Mouse (Mus musculus) bone marrow macrophage, adult 2 months (primary cell): Measurements from ENCODE around the gene Lpar3. TPM values are rescaled to one million over a fixed set of nuclear protein-coding genes. Genes with fewer than 3 reads are reported as not detected.

Experiments used
- H3K27ac ChIP-seq: 2 replicates; pipeline ENCODE4 v1.5.1; 2012; ENCODE audit warnings: low read depth, low read length; ENCODE audit not compliant: insufficient read depth
- H3K4me1 ChIP-seq: 2 replicates; pipeline ENCODE4 v1.6.1; 2012; ENCODE audit warnings: low read length; ENCODE audit not compliant: control insufficient read depth, insufficient read depth
- H3K4me3 ChIP-seq: 2 replicates; pipeline ENCODE4 v1.5.1; 2012; ENCODE audit warnings: mild to moderate bottlenecking, low read length, moderate library complexity; ENCODE audit not compliant: insufficient read depth
- CTCF ChIP-seq: IDR thresholded peaks from 2 replicates; pipeline ENCODE4 v1.5.1; 2012; ENCODE audit warnings: low read depth, mild to moderate bottlenecking, low read length, moderate library complexity
- POLR2A ChIP-seq: IDR thresholded peaks from 2 replicates; pipeline ENCODE4 v1.6.1; 2012; ENCODE audit warnings: mild to moderate bottlenecking, low read depth, low read length, borderline replicate concordance
- polyA plus RNA-seq: library from polyadenylated mRNA; stranded (reverse); fragments of >200 nt; gene quantifications from 2 replicates; pipeline ENCODE4 v1.2.4, GENCODE M21; 2012; ENCODE audit not compliant: missing spikeins, insufficient read depth, insufficient read length

Gene Lpar3
- polyA plus RNA-seq, 1 experiment = not detected

DNA sequence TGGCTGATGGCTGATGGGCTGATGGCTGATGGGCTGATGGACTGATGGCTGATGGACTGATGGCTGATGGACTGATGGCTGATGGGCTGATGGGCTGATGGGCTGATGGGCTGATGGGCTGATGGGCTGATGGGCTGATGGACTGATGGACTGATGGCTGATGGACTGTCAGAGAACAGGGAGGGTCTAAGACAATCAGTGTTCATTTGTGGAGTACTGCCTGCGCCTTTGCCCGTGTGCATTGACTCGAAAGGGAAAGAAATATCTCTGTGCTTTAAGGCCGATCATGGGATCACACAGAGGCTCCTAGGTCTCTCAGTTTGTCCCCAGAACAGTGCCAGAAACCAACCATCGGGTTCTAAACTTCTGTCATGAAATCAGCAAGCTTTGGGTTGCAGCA lies 34.4 kb downstream of the Lpar3 start:
- TF ChIP-seq POLR2A (no peak), CTCF (no peak)
- Histone ChIP-seq H3K4me3 (no peak overlapping the region), H3K27ac (no peak overlapping the region), H3K4me1 (peaks cover 11% of the 10 kb centered on the region)

DNA sequence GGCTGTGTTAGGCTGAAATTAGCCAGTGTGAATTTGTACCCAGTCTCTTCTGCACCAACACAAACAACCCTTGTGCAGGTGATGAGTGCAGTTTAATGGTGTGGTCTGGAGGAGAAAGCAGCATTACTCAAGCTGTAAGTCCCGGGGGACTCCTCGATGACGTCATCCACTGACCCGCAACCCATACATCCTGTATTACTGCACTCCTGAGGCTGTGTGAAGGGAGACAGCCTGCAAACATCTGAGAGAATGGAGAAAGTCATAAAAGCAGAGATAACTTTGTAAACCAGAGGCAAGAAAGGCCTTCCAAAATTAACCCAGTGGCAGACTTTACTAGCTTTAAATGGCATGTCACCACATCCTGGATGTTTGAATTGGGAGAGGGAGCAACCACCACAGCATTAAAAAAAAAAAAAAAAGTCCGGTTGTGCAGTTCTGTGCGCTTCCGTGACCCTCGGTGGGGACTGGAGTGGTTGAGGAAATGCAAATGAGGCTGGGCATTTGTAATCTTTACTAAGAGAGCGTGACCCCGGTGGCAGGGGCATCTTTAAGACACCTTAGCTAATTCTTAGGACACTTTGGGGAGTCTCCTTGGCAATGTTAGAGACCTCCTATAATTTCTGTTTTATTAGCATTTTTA lies 36.8 kb downstream of the Lpar3 start:
- H3K27ac ChIP-seq = no peak overlapping the region
- peaks cover 5% of the 10 kb centered on the region; the same call in 1 of the 2 replicates for H3K4me1 ChIP-seq
- no peak for TF ChIP-seq CTCF
- no peak for TF ChIP-seq POLR2A
- H3K4me3 ChIP-seq = no peak overlapping the region

DNA sequence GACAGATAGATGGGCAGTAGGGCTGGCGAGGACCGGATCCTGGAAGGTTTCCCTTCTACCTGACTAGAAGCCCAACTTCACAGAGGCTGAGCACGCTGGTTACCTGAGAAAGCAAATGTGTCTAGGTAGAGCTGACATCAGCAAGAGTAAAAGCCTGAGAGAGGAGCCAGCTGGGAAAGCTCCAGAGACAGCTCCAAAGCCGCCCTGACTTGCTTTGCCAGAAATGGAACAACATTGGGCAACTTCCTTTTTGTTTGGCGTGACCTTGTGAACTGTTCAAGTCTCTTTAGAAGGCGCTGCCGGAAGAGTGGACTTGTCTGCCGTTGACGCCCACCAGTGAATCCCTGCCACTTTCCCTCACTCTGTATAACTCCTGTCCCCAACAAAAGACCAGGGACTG lies 39.4 kb downstream of the Lpar3 start:
- no peak overlapping the region for H3K27ac ChIP-seq
- TF ChIP-seq POLR2A (no peak), CTCF (no peak)
- no peak overlapping the region for H3K4me3 ChIP-seq
- H3K4me1 ChIP-seq = peaks cover 5% of the 10 kb centered on the region; the same call in 1 of the 2 replicates

DNA sequence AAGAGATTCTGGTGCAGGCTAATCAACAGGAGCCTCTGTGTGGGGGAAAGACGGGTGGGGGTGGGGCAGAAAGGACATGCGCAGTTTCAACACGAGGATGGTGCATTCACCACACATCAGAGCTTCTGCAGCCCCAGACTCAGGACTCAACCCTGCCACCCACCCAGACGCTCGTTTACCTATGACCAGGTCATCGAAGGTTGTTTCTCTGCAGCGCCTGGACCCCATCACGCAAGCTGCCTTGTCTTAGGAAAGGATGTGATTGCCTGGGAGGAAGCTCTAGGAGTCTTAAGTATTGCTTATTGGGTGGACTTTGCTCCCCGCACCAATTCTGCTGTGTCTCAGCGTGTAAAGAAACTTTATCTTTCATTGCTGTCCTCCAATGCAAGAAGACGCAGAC lies 40.1 kb downstream of the Lpar3 start:
- no peak overlapping the region for H3K4me3 ChIP-seq
- TF ChIP-seq CTCF (no peak), POLR2A (no peak)
- H3K27ac ChIP-seq = no peak overlapping the region
- H3K4me1 ChIP-seq = peaks cover 5% of the 10 kb centered on the region; the same call in 1 of the 2 replicates

DNA sequence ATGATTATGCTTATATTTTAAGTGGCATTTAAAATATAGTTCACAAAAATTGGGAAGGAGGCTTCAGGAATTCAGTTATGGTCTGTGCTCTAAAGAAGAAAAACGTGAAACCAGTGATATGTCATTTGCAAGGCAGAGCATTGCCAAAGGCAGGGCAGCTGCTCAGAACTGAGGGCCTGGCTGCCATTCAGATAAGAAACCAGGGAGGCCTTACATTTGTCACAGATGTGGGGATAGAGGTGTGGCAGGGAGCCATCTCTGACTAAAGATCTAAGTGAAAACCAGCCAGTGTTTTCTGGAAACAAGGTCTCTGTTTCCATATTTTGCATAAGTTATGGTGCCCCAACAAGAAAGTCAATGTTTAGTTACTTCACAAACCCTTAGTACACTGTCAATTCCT lies 41.8 kb downstream of the Lpar3 start:
- Histone ChIP-seq H3K27ac (no peak overlapping the region), H3K4me3 (no peak overlapping the region), H3K4me1 (peaks cover 3% of the 10 kb centered on the region; the same call in 1 of the 2 replicates)
- TF ChIP-seq POLR2A = no peak

DNA sequence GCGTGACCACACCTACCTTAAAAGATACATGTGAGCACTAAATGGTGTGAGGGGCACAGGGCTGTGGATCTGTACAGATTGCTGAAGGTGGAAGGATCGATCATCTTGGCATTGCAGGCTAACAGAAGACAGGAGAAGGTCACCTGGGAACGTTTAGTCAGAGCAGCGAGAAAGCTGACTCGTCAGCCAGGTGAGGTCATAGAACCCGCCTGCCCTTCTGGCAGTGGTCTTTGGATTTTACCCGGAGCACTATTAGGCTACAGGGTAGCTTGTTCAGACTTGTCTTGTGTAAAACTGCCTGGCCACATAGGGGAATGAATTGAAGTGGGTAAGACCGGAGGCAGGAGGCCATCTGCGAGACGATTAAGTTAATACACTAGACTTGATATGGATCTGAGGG lies 43.4 kb downstream of the Lpar3 start:
- peaks cover 2% of the 10 kb centered on the region; the same call in 1 of the 2 replicates for H3K4me1 ChIP-seq
- no peak overlapping the region for H3K4me3 ChIP-seq
- no peak for TF ChIP-seq POLR2A
- no peak for TF ChIP-seq CTCF
- H3K27ac ChIP-seq = no peak overlapping the region

DNA sequence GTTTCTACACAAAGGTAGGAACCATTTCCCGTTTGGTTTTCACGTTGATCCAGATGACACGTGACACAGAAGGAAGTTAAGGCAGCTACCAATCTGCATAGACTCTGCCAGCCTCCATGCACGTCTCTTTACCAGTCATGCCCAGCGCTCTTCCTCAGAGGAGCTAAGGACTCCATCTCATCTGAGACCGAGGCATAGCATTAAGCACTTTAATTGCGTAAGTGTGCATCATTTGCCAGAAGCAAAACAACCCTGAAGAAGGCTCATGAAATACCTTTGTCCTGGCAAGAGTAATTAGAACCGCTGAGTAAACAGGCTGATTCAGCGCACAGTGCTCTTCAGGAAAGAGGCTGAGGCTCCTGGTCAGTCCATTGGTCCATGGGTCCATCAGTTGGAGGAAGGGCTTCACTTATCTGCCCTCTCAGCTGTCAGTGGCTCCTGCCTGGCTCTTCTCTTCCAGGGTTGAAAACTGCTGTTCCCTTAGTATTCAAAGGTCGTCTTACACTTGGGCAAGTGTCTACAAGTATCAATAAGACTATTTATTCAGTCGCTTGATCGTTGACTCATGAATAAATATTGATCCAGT lies 44.9 kb downstream of the Lpar3 start:
- Histone ChIP-seq H3K4me1 (no peaks in the 10 kb centered on the region), H3K4me3 (no peak overlapping the region), H3K27ac (no peak overlapping the region)
- no peak for TF ChIP-seq CTCF
- no peak for TF ChIP-seq POLR2A

DNA sequence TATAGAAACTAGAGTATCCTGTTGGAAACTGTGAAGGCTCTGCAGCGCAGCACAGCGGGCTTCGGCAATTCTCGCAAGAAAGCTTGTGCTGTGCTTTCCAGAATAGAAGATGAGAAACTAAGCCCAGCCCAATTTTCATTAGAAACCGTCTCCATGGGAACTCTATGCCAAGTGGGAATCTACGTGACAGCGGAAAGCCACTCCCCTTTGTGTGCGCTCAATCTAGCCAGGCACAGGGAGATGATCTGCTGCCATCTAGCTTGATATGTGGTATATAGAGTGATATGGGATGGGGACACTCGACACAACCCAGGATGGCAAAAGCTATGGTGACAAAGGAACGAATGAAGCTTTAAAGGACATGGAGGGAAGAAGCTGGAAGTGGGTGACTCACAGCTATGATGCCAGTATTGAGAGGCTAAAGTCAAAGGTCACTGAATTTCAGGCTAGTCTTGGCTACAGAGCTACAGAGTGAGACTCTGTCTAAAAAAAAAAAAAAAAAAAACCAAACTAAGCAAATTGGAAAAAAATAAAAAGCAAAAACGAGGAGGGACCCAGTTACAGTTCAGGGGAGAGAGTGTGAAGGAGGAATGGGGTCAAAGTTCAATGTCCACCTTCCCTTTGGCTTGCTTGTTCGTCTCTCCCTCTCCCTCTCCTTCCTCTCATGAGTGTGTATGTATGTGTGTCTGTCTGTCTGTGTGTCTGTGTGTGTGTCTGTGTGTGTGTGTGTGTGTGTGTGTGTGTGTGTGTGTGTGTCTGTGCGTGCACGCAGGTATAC lies 47.5 kb downstream of the Lpar3 start:
- Histone ChIP-seq H3K4me1 (no peaks in the 10 kb centered on the region), H3K4me3 (no peak overlapping the region), H3K27ac (no peak overlapping the region)
- TF ChIP-seq POLR2A = no peak
- no peak for TF ChIP-seq CTCF

DNA sequence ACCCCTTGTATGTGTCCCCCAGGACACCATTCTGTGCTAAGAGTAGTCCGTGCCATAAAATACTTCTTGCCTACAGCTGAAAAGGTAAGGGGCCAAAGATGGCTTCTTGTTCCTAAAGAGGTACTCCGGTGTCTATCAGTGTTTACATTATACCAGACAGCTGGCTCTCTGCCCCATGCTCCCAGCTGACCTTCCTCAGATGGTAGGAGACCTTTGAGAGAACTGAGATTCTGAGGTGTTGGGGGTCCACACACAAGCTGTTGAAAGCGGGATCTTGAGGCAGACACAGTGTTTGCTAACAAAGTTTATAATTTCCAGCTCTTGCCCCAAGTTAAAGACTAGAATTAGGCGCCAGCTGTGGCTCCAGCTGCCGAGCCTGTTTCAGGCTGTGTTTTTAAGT lies 53.7 kb downstream of the Lpar3 start:
- H3K4me3 ChIP-seq = no peak overlapping the region
- TF ChIP-seq CTCF (no peak), POLR2A (no peak)
- no peaks in the 10 kb centered on the region for H3K4me1 ChIP-seq
- no peak overlapping the region for H3K27ac ChIP-seq

DNA sequence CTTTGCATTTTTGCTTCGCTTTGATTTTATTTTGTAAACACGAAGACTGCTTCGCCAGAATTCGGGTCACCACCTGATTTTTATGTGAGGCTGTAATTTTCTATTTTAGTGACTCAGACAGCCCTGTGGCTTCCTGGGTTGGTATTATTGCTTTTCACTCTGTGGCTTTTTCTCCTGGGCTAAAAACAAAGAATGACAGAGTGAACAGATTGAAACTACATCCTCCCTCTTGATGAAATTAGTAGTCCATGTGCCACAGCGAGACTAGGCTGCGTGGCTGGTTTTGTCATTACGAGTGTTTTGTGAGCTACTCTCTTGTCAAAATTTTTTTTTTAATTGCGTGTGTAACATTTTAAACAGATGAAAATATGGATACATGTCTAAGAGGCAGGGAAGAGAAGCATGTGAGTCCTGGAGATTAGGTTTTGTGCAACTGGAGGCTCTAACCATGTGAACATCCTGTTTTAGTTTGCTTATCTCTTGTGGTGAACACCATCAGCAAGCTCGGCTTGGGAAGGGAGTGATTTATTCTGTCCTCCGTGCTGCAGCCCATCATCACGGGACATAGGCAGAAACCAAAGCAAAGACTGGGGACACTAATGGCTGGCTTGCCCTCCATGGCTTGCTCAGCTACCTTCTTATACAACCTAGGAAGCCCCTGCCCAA lies 54.7 kb downstream of the Lpar3 start:
- Histone ChIP-seq H3K4me1 (no peaks in the 10 kb centered on the region), H3K27ac (no peak overlapping the region), H3K4me3 (no peak overlapping the region)
- no peak for TF ChIP-seq POLR2A
